Mouse (Mus musculus): ENCODE measurements around the gene Itga9. TPM values are rescaled to one million over a fixed set of nuclear protein-coding genes. Genes with fewer than 3 reads are reported as not detected.
A peak's percentile ranks its signal among the peaks of the same experiment; 100 is the strongest.

The Itga9 gene
- total RNA-seq, 2 experiments from 2014 or later = 0.08 to 0.32 TPM

GRCm38 (mm10) chr9:118762759-118763158 is 156.3 kb downstream of the Itga9 start:
- peak; percentile 55; the same call in 1 of the 2 replicates for ATAC-seq (replicated peaks; ENCODE audit: poor library complexity)

GRCm38 (mm10) chr9:118763203-118763602 is 156.7 kb downstream of the Itga9 start:
- no peak for ATAC-seq (replicated peaks; ENCODE audit: poor library complexity)

- ATAC-seq (replicated peaks; ENCODE audit: poor library complexity) = no peak
Measured at GRCm38 (mm10) chr9:118763646-118764045, 157.2 kb downstream of the Itga9 start.

- ATAC-seq (replicated peaks; ENCODE audit: poor library complexity) = no peak
Measured at GRCm38 (mm10) chr9:118765059-118765458, 158.6 kb downstream of the Itga9 start.

- no peak for ATAC-seq (replicated peaks; ENCODE audit: poor library complexity)
Measured at GRCm38 (mm10) chr9:118767008-118767407, 160.5 kb downstream of the Itga9 start.

- ATAC-seq (replicated peaks; ENCODE audit: poor library complexity) = no peak
Measured at GRCm38 (mm10) chr9:118768596-118768995, 162.1 kb downstream of the Itga9 start.

DNA sequence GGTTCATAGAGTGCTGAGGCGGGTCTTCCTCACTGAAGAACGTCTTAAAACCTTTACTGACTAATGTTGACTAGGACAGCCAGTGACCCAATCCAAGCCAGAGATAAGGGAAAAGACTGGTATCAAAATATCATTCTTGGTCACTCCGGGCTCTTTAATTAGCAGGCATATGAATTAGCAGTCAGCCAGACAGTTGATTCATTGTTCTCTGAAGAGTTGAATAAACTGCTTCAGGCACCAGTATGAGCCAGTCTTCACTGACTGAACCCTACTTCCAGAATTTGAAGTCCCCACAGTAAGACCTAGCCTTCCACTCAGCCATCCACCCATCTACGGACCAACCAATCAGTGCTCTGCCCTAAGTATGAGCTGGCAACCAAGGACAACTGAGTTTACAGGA is 163.9 kb downstream of the Itga9 start:
- ATAC-seq (replicated peaks; ENCODE audit: poor library complexity) = no peak

GRCm38 (mm10) chr9:118774676-118775075 is 168.2 kb downstream of the Itga9 start:
- no peak for ATAC-seq (replicated peaks; ENCODE audit: poor library complexity)

- ATAC-seq (replicated peaks; ENCODE audit: poor library complexity) = no peak
Measured at GRCm38 (mm10) chr9:118776880-118777438, 170.5 kb downstream of the Itga9 start.

GRCm38 (mm10) chr9:118778596-118778995 is 172.1 kb downstream of the Itga9 start:
- no peak for ATAC-seq (replicated peaks; ENCODE audit: poor library complexity)

DNA sequence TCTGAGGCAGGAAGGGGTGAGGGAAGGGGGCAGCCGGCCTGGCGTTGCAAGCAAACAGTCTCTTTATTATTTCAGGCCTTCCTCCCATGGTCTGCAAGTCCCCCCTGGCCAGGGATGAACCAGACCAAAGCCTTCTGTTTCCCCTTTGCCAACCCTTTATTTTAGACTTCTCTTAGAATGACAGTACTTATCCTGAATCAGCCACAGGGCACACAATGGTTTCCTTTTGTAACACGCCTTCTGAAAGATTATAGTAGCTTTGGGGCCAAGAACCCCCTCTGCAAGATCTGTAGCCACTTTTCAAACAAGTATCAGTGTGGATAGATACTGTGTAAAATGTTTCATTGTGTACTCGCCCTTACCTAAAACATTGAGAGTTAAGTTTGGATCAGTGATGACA is 178.1 kb downstream of the Itga9 start:
- ATAC-seq (replicated peaks; ENCODE audit: poor library complexity) = 0 out of 2 replicates have a peak, but pooled peaks have one; percentile 3

DNA sequence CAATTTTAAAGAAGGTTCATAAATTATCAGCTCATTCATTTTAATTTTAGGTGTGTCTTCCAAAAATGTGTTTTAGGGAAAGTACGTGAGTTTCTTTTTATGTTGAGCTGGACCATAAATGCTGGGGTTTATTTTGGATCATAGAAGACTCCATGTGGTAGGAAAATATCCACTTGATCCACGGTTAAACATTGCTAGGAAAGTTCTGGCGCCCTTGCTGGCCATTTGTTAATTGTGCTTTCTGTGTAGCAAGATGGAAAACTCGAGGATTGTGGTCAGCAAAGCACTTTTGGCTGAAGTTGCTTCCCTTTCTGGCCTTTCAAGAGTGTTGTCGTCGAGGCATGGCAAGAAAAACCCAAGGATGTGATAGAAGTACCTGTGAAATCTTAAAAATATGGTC is 179.3 kb downstream of the Itga9 start:
- no peak for ATAC-seq (replicated peaks; ENCODE audit: poor library complexity)

DNA sequence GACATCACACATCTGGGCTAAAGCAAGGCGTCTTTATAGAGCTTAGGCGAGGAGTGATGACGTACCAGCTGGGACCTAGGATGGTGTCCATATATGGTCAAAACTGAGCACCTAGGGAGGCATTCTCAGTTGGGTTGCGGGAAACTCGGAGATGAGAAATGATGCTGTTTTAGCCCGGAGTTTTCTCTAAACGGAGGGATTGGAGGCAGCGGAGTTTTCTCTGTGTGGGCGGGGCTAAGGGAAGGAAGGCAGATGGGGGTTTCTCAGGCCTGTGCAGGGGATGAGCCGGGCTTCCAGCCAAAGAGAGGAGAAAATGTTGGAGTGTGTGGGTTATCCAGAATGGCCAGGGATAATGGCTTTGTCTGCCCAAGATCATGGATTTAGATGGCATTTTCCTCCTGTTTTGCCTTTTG is 182.4 kb downstream of the Itga9 start:
- no peak for ATAC-seq (replicated peaks; ENCODE audit: poor library complexity)

DNA sequence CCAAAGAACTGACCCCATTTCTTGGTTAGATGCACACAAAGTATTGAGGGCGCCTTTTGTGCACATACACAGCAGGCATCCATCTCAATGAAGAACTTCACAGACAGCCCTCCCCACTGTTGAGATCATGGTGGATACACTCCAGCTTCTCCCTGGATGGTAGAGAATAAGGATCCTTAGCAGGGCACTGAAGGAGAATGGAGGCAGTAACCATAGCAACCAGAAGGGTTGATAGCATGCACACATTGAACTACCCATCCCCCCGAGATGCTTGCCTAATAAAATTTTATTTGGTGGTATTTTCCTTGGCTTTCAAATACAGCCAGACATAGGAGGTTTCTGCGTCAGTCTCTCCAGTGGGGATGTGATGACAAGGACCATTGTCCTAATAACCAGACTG is 184.7 kb downstream of the Itga9 start:
- ATAC-seq (replicated peaks; ENCODE audit: poor library complexity) = no peak

DNA sequence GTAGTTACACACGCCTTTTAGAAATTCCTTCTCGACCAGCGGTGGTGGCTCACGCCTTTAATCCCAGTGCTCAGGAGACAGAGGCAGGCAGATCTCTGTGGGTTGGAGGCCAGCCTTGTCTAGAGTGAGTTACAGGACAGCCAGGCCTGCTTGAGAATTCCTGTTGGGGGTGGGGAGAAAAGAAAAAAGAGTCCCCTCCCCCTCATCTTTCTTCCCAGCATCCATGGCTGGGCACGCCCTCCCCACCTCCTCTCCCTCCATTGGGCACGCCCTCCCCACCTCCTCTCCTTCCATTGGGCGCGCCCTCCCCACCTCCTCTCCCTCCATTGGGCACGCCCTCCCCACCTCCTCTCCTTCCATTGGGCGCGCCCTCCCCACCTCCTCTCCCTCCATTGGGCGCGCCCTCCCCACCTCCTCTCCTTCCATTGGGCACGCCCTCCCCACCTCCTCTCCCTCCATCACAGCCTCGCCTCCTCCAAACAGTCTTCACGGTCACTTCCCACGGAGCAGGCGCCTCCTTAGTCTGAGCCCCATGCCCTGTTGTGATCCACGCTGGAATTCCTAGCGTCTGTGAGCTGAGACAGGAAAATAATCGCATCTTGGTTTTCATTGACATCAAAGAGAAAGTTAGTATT is 186.8 kb downstream of the Itga9 start:
- no peak for ATAC-seq (replicated peaks; ENCODE audit: poor library complexity)

GRCm38 (mm10) chr9:118794668-118795067 is 188.2 kb downstream of the Itga9 start:
- no peak for ATAC-seq (replicated peaks; ENCODE audit: poor library complexity)

GRCm38 (mm10) chr9:118795304-118795703 is 188.8 kb downstream of the Itga9 start:
- ATAC-seq (replicated peaks; ENCODE audit: poor library complexity) = no peak

DNA sequence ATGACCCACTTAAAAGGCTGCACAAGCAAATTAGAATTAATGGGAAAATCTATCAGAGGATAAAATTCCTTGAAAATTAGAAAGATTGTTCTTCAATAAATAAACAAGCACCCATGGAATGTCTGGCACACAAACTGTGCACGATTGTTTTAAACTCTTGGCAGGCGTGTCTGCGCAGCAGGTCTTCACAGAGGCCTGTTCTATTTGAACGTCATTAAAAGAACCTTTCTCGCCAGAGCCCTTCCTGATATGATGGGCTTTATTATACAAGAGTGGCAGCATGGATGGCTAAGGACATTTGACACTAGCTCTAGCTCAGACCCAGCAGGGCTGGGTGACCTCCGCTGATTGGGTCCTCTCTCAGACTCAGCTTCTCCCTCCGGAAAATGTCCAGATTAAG is 192.6 kb downstream of the Itga9 start:
- no peak for ATAC-seq (replicated peaks; ENCODE audit: poor library complexity)

DNA sequence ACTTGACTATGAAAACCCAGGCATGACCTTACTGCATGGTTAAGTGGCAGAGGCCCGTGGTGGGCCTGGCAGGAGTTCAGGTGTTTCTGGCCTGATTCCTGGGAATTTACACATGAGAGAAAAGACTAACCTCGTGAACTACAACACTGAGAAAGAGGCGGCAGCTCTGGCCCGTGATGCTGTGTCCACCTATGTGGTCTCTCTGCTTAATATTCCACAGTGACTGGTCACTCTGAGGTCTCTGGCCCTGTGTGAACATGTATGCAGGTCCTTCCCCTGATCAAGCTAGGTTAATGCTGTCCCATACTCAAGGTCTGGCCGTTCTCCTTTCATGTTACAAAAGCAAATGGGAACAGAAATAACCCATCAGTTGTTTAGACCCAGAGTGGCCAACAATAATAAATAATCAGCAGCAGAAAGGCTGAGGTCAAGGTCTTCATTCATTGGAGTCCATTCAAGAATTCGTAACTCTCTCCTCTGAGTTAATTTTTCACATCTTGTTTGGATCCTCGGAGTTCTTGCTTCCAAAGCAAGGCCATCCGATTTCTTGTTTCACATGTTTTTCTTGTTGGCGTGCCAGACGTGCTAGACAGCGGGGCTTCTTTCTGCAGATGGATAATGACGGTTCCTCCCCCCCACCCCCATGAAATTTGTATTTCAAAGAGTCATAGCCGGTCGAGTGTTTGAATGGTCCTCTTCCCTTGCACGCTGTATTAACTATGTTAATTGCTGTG is 194.9 kb downstream of the Itga9 start:
- no peak for ATAC-seq (replicated peaks; ENCODE audit: poor library complexity)

GRCm38 (mm10) chr9:118801910-118802287 is 195.4 kb downstream of the Itga9 start:
- ATAC-seq (replicated peaks; ENCODE audit: poor library complexity) = peak; percentile 37; the same call in 1 of the 2 replicates

- ATAC-seq (replicated peaks; ENCODE audit: poor library complexity) = no peak
Measured at GRCm38 (mm10) chr9:118802380-118802779, 195.9 kb downstream of the Itga9 start.

- no peak for ATAC-seq (replicated peaks; ENCODE audit: poor library complexity)
Measured at GRCm38 (mm10) chr9:118805740-118806139, 199.2 kb downstream of the Itga9 start.
